Mouse (Mus musculus) induced T-regulatory cell, adult 2 months (primary cell): ENCODE data around the gene Pcbd1.
A peak's percentile ranks its signal among the peaks of the same experiment; 100 is the strongest.

Experiments used
- DNase-seq: peaks from one replicate; pipeline ENCODE4 v3.0.0-alpha.2; 2012; ENCODE audit warnings: low read depth

Gene Pcbd1

GRCm38 (mm10) chr10:61089170-61090142 is at the start of gene Pcbd1:
TSS of gene Pcbd1 (plus strand) at chr10:61089331.
- DNase-seq, result no peak

GRCm38 (mm10) chr10:61039657-61040056 is 49.5 kb upstream of the Pcbd1 start:
- no peak for DNase-seq

- no peak for DNase-seq
Measured at GRCm38 (mm10) chr10:61045081-61045480, 44.0 kb upstream of the Pcbd1 start.

DNA sequence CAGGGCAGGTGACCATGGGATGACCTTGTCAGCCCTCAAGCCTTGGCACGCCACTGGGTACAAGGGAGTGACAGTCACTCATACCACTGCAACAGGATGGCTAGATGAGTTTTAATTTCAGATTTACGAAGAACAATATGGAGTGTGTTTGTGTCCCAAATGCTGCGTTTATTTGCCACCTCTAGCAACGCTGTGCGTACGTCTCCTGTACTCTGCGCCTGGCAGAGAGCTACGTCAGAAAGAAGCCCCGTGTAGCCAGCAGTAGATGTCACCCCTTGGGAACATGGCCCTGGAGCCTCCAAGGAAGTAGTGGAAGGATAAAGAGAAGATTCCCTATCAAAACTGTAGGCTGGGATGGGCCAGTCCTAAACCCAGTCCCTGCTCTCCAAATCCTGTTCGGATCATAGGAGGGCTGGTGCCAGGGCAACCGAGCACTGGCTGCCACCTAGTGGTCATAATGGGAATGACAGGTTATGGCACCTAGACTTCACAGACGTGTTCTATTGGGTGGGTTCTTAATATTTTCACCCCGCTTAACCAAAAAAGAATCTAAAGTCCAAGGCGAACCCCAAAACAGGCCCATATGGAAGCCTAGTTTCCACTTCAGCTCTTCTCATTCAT is 37.0 kb upstream of the Pcbd1 start:
- peak; percentile 70 for DNase-seq

GRCm38 (mm10) chr10:61056661-61057060 is 32.5 kb upstream of the Pcbd1 start:
- no peak for DNase-seq

- no peak for DNase-seq
Measured at GRCm38 (mm10) chr10:61059101-61059500, 30.0 kb upstream of the Pcbd1 start.

GRCm38 (mm10) chr10:61059543-61060110 is 29.5 kb upstream of the Pcbd1 start:
- no peak for DNase-seq

GRCm38 (mm10) chr10:61063271-61063864 is 25.8 kb upstream of the Pcbd1 start:
- no peak for DNase-seq

- DNase-seq, result no peak
Measured at GRCm38 (mm10) chr10:61064635-61065034, 24.5 kb upstream of the Pcbd1 start.

DNA sequence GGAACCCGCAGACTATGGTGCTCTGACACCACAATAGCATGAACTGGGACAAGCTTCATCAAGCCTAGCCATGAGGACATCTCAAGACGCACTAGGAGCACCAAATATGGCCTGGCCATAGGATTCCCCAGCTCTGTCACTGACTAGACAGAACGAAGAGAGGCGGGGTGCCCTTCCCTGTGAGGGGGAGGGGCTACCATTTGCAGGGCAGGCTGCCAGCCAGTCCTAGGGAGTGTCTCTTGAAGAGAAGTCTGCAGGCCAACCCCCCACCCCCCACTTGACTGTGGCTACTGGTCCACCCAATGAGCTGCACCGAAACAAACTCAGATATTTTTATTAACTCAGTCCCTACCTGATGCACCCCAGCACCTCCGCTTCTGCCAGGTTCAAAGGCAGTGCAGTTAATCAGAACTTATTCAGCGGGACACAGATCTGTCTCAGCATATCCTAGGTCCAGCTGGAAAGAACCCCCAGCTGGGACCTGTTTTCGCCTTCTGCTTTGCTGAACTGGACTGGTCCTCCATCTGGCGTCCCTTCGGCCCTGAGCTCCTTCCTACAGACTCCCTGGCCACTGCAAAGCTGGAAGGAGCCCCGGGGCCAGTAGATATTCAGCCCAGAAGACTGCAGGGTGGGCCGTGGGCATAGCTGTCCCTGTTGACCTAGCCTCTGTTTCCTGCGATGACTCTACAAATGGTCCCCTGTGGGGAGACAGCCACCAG is 23.7 kb upstream of the Pcbd1 start:
- DNase-seq, result no peak

DNA sequence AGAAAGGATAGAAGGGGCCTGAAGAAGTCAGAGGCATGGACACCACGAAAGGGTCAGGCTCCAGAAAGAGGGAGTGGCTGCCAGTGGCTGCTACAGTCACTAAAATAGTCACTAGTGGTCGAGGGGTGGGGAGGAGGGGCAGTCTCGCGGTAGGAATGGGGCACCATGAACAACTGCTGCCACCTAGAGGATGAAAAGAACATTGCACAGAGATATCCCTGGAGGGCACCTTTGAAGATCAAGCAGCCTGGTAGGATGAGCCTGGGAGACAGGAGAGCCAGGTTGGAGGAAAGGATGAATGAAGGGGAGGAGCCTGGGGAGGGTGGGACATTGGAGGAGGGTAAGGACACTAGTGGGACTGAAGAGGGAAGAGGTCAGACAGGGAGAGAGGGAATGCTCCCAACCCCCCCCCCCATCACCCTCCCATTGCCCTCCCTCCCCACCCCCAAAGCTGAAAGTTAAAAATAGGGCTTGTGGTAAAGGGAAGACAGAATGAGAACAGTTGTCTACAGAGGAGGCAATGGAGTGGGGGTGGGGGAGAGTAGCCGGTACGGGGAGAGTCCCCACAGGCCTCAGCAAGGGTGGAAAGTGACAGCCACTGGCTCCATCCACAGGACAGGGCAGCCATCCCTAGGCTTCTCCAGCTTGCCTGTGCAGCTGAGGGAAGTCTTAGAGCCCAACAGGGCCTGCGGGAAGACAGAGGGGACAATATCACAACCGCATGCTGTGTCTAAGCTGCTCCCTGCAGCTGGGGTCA is 20.5 kb upstream of the Pcbd1 start:
- peak; percentile 71 for DNase-seq

DNA sequence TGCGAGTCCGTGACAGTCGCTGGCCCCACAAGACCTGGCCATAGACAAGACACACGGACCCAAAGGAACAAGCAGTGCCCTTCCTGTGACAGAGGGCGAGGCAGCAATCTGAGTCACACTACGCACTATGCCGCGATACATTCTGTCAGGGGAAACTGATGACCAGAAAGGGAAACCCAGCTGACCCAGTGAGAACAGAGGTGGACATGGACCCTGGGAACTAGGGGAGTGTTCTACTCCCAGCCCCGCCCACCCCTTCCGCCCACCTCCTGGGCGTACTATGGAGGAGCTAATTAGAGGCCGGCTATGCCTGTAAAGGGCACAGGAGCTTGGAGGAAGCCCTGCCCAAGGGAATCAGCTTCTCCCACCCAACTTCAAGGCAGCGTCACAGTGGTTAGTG is 19.9 kb upstream of the Pcbd1 start:
- no peak for DNase-seq

GRCm38 (mm10) chr10:61072324-61072723 is 16.8 kb upstream of the Pcbd1 start:
- DNase-seq, result peak; percentile 56

DNA sequence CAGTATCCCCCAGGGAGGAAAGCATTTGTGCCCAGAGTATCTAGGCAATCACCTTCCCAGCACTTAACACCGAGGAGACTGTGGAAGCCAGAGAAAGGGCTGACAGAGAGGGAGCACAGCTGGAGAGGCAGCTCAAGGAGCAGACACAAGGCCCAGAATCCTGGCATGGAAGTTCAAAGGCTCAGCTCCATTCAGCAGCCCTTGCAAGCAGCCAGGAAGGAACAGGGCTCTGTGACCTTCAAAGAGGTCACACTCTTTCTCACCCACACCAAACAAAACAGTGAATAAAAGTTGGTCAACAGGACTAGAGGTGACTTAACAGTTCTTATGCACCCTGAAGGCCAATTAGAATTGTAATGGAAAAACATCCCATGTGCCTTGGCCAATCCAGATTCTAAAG is 14.5 kb upstream of the Pcbd1 start:
- DNase-seq, result no peak

DNA sequence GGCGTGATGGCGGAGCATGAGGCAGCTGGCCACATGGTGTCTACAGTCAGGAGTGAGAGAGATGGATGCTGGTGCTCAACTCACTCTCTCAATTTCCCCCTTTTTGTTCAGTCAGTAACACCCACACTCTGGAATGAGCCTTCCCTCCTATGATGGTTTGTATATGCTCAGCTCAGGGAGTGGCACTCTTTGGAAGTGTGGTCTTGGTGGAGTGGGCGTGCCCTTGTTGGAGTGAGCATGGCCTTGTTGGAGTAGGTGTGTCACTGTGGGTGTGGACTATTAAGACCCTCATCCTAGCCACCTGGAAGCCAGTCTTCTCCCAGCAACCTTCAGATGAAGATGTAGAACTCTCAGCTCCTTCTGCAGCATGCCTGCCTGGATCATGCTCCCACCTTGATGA is 13.5 kb upstream of the Pcbd1 start:
- no peak for DNase-seq

DNA sequence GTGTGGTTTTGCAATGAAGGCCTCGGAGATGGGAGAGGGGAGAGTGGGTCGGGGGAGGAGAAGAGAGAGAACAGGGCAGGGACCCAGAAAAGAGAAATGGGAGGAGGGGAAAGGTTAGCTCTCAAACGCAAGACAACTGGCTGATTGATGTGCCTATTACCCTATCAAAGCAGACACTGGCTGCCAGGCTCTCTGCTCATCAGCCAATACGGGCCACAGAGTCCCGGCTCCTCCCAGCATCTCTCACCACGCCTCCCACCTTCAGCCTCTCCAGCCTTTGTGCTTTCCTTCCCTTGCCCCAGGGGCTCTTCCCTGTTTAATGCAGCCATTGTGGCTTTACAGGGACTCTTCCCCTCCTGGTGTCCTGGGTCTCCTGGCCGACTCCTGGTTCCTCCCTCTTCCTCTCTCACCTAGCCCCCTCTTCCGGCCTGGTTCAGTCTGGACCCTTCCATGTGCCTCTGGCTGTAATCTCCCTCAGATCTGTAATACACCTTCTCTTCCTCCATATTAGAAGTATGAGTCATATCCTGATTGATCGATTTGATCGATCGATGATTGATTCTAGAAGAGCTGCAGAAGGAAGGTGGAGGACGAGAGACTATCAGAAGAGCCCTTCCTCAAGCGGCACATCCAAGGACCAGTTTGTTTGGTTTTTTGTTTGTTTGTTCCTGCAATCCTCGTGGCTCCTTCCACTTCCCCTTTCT is 8.8 kb upstream of the Pcbd1 start:
- peak; percentile 40 for DNase-seq

DNA sequence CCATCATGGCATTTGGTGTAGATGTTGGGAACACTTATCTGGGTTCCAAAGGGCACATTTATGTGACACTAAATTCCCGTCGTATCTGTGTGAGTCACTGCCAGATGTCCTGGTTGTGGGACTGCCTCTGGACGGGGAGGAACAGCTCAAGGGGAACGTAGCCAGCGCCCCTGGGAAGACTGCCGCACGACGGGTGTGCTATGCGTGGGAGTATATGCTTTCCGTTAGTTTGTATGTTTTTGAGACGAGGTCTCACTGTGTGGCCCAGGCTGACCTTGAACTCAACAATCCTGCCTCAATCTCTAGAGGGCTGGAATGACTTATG is 8.2 kb upstream of the Pcbd1 start:
- DNase-seq, result no peak

GRCm38 (mm10) chr10:61085364-61085763 is 3.8 kb upstream of the Pcbd1 start:
- no peak for DNase-seq

DNA sequence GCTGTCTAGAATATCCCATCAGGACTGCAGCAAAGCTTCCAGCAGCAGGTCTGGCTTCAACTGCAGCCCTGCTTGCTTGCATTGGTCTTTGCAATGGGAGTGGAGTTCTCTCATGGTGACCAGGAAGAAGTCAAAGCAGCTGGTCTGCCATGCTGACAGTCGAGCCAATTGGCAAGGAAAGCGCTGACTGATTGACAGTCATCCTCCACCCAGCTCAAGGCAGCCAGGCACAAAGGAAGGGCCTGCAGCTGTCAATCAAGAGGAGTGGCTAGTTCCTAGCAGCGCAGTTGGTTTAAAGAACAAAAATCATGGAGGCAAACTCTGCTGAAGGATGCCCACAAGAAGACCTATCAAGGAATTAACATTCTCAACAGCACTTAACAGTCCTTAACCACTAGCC is 2.6 kb upstream of the Pcbd1 start:
- DNase-seq, result no peak

GRCm38 (mm10) chr10:61088468-61088867 is 663 bp upstream of the Pcbd1 start:
- DNase-seq, result no peak

GRCm38 (mm10) chr10:61091866-61092265 is 2.7 kb downstream of the Pcbd1 start:
- DNase-seq, result no peak
